Mouse (Mus musculus) spleen, adult 2 months (tissue): ENCODE results near the gene Gm16181.

Source experiments
- CTCF ChIP-seq: fragments of 200-500 bp; IDR thresholded peaks from 2 replicates; pipeline ENCODE4 v1.5.1; 2011; ENCODE audit warnings: mild to moderate bottlenecking, inconsistent platforms; ENCODE audit not compliant: insufficient read depth, insufficient read length, insufficient replicate concordance; ENCODE audit errors: extremely low read depth
- POLR2A ChIP-seq: fragments of 200-500 bp; IDR thresholded peaks from 2 replicates; pipeline ENCODE4 v1.6.1; 2011; ENCODE audit warnings: low read depth, low read length, inconsistent platforms

- TF ChIP-seq POLR2A (no peak), CTCF (no peak)
Measured at GRCm38 (mm10) chr17:35236996-35237395, 16.4 kb downstream of the Gm16181 start.
